Mouse (Mus musculus): ENCODE data around the gene Rab36.

Gene Rab36

GRCm38 (mm10) chr10:75075665-75076064 is 38.8 kb downstream of the Rab36 start:
- DNase-seq = no peak

- no peak for DNase-seq
Observed at GRCm38 (mm10) chr10:75078174-75079128, 41.6 kb downstream of the Rab36 start.

DNA sequence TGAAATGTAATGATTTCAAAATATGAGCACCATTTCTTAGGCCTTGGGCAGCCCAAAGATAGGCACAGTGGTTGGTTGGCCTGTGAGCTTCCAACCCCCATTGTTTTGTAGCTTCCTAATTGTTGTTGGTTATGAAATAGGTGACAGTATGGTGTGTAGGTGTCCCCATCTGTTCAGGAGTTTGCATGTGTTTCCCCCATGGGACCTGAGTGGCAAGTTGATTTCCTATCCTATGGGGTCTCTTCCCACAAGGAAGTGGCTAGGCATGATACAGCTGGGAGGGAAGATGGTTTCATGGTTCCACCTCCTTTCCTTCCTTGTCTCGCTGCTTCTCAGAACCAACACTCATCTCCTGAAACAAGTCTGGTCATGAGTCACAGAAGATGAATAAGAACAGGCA is 48.5 kb downstream of the Rab36 start:
- DNase-seq = no peak

DNA sequence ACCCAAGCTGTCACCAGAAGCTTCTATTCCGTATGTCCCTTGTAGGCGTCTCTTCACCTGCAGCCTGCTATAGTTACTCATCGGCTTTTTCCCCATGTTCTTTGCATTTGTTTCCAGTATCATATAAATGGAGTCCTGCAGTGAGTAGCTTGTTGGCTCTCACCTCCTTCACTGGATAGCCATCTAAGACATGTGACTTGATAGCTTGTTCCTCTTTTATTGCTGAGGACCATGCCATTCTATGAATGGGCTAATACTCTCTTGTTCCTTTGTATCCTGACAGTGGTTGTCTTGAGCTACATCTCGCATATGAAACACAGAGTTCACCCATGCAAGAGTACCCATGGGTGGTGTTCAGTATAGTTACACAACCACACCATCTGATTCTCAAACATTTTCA is 51.6 kb downstream of the Rab36 start:
- DNase-seq = no peak

GRCm38 (mm10) chr10:75091478-75092152 is 54.8 kb downstream of the Rab36 start:
- DNase-seq = peak in 1 of 2 experiments; percentile 34

- DNase-seq = peak; percentile 59 to 61
Observed at GRCm38 (mm10) chr10:75093252-75093987, 56.6 kb downstream of the Rab36 start.

DNA sequence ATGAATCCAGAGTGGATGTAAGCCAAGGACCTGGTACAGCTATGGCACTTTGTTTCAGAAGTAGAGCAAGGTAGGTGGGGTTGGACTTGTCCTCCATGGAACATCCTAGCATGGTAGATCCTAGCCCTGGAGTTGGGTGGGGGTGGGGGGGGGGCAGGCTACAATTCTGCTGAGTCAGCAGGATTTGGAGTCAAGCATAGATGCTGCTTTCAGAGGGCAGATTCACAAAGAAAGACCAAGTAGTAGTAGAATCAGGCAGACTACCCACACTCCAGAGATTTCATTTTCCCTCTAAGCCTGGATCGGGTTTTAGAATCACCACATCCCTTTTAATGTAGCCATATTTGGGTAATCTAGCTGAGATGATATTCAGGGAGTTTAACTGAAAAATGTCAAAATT is 57.5 kb downstream of the Rab36 start:
- no peak for DNase-seq

DNA sequence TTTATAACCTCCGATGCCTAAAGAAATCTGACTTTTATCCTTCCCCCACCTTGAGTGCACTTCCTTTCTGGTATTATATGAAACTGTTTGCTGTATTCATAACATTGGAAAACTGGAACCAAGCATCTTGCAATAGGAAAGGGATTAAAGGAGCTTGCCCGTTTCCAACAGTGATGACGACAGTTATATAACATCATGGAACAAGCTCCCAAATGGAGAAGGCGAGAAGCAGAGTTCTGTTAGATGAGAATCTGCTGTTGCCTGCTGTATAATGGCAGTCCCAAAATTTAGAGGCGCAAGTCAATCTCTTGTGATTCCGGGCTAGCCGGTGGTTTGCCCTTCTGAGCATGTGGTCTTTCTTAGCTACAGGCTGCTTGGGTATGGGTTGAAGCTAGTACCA is 58.4 kb downstream of the Rab36 start:
- DNase-seq = no peak

DNA sequence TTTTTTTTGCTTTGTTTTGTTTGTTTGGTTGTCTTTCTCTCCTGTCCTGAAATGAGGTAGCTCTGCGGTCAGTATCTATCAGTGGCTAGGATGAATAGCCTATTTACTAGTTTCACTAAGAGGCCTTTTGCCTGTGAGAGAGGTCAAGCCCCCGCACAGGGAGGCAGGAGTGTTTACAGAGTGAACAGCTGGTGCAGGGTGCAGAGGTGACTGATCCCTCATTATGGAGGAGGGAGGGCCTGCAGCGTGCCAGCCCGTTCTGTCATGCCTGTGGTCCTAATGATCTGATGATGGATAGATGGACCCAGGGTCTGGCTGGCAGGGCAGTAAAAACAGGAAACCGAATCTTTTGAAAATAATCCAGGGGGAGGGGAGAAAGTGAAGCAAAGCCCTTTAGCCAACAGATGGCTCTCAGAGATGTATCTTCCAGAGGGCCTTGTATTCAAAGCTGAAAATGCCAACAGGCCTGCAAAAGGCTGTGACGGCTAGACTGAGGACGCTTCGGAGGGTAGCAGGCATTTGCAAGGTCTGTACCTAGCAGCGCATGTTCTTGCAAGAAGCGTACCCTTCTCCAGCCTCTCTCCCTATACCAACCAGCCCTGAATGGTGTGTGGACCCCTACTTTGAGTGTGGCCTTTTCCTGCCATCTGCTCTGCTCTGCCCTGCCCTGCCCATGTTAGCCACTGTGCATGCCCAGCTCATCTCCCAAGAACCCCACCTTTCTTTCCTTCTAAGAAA is 61.8 kb downstream of the Rab36 start:
- peak; percentile 36 to 79 for DNase-seq

- no peak for DNase-seq
Observed at GRCm38 (mm10) chr10:75100298-75100697, 63.4 kb downstream of the Rab36 start.

DNA sequence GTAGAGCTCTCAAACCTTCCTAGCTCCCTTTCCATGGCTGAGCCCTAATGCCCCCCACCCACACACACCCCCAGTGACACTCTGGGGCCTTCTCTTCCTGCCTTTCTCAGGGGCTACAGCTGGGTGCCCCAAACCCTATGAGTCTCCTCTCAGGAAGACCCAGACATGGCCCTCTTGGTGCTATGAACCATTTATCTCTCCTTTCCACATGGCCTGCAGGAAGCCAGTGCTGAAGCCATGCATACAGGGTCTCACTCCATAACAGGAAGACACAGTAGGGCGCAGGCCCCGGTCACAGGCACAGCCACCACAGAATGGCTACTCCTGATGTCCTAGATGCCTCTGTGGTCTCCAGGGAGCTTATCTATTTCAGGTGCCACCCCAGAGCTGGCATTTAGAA is 66.6 kb downstream of the Rab36 start:
- no peak for DNase-seq

Measured in lung, postnatal 4 days (tissue).